20 mouse cellular contexts compared by ENCODE assay signal in the genomic region with DNA sequence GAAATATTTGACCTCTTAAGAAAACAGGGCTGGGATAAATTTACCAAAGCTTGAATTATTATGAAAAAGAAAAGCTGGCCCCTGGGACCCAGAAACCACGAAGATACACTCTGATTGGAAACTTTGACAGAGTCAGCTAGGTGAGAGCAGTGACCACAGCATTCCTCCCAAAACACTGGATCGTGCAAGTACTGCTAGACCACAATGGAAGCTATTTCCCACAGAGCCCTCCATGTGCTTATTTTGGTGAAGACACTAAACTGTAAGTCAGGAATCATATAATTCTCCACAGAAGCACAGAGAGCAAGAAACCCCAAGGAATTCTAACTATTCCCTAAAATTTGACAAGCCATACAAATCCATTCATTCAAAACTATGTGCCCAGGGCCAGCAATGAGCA.
A peak's percentile ranks its signal among the peaks of the same experiment; 100 is the strongest.
DNase-seq lines count a peak whose midpoint lies in the region; ATAC-seq lines count a peak whose summit lies in the region.
"Had no signal": no experiment of that assay in that cellular context is flagged by ENCODE, and none has a peak within 500 bp of the region (broad histone marks: within the 10 kb centered on the region; RNA-seq: fewer than 3 reads in every experiment).

No protein-coding gene starts in this region.

- no peak overlapping the region for H3K4me2 ChIP-seq in embryonic facial prominence, embryonic 14.5 days (ENCODE audit: low read depth, low read length)

- ATAC-seq in embryonic facial prominence, embryonic 14.5 days (ENCODE audit: low read depth): no peak
- ATAC-seq: activated CD4-positive, CD25-positive, alpha-beta regulatory T cell, adult 4 months; CD4-positive, CD25-positive, alpha-beta regulatory T cell, adult 4 months; Patski had no signal

- H3K9ac ChIP-seq in embryonic facial prominence, embryonic 14.5 days (ENCODE audit: low read depth, low read length): no peak overlapping the region

- no peaks in the 10 kb centered on the region for H3K4me1 ChIP-seq in embryonic facial prominence, embryonic 14.5 days (ENCODE audit: control insufficient read depth, insufficient read depth, low read length)
- no peaks in the 10 kb centered on the region for H3K4me1 ChIP-seq in embryonic facial prominence, embryonic 10.5 days

- 53% methylated on average over 2 of the region's 2 CpGs for WGBS in embryonic facial prominence, embryonic 14.5 days
- WGBS in embryonic facial prominence, embryonic 10.5 days: 83% methylated on average over 2 of the region's 2 CpGs

- H3K36me3 ChIP-seq in embryonic facial prominence, embryonic 14.5 days (ENCODE audit: control insufficient read depth, insufficient read depth, low read length): no peaks in the 10 kb centered on the region
- H3K36me3 ChIP-seq in embryonic facial prominence, embryonic 10.5 days (replicated peaks): no peaks in the 10 kb centered on the region
- H3K36me3 ChIP-seq: G1E had no signal

- intact Hi-C loops in left cerebral cortex, postnatal 10 days (cut with DNase I): no loop called here

- DNase-seq in embryonic facial prominence, embryonic 14.5 days (ENCODE audit: low spot score): peak; percentile 55
- no peak for DNase-seq in embryonic facial prominence, embryonic 10.5 days (ENCODE audit: low spot score)
- DNase-seq in Muller cell, postnatal 12 days (ENCODE audit: inconsistent ontology term): peak; percentile 73
- no peak for DNase-seq in left cerebral cortex, postnatal 10 days (ENCODE audit: extremely low spot score in 1 of 2, low spot score in 2 of 2)
- DNase-seq: adrenal gland, adult 2 months; adrenal gland, adult 8-10 months; adrenal gland, postnatal 10 days; adrenal gland, postnatal 14 days; adrenal gland, postnatal 25 days; adrenal gland, postnatal 36 days; B cell, adult 2 months; cerebellum, adult 11 months; cerebellum, adult 11-12 months; cerebellum, adult 18-20 months; cerebellum, adult 2 months had no signal

- no peak overlapping the region for H3K27ac ChIP-seq in embryonic facial prominence, embryonic 14.5 days (replicated peaks; ENCODE audit: low read depth, low read length)
- no peak overlapping the region for H3K27ac ChIP-seq in embryonic facial prominence, embryonic 10.5 days (replicated peaks)

- H3K4me3 ChIP-seq in embryonic facial prominence, embryonic 14.5 days (ENCODE audit: low read depth, low read length): no peak overlapping the region
- H3K4me3 ChIP-seq in embryonic facial prominence, embryonic 10.5 days: no peak overlapping the region

- H3K27me3 ChIP-seq in embryonic facial prominence, embryonic 14.5 days (replicated peaks; ENCODE audit: control insufficient read depth, insufficient read depth, low read length): no peaks in the 10 kb centered on the region
- H3K27me3 ChIP-seq in embryonic facial prominence, embryonic 10.5 days (replicated peaks; ENCODE audit: low read depth, poor library complexity, severe bottlenecking): no peaks in the 10 kb centered on the region
- H3K27me3 ChIP-seq: CH12.LX had no signal

- no peaks in the 10 kb centered on the region for H3K9me3 ChIP-seq in embryonic facial prominence, embryonic 14.5 days (ENCODE audit: control insufficient read depth, low read length)
- no peaks in the 10 kb centered on the region for H3K9me3 ChIP-seq in embryonic facial prominence, embryonic 10.5 days
- H3K9me3 ChIP-seq: G1E had no signal

Comparison
In these comparisons a context has a peak if more than half of its experiments do, and no peak if none do; other contexts are left out.
1. DNase-seq: peak in embryonic facial prominence, embryonic 14.5 days (single experiment) and Muller cell, postnatal 12 days (single experiment); none in embryonic facial prominence, embryonic 10.5 days (single experiment) and left cerebral cortex, postnatal 10 days (0 of 2).